Mouse (Mus musculus) CH12.LX (cell line): ENCODE measurements around the gene E430018J23Rik. TPM values are rescaled to one million over a fixed set of nuclear protein-coding genes. Genes with fewer than 3 reads are reported as not detected.

Experiments used
- DNase-seq: peaks from one replicate; pipeline ENCODE4 v3.0.0-alpha.2; 2013; ENCODE audit errors: extremely low read depth
- H3K27ac ChIP-seq: 2 replicates; pipeline ENCODE4 v1.5.1; 2012; ENCODE audit warnings: low read depth, mild to moderate bottlenecking, control low read depth, moderate library complexity; ENCODE audit not compliant: insufficient read depth
- H3K27me3 ChIP-seq: replicated peaks from 2 replicates; pipeline ENCODE3; 2012; ENCODE audit warnings: inconsistent platforms
- H3K36me3 ChIP-seq, 2 experiments: replicated peaks in 1 of 2; 2 replicates each; pipeline versions ENCODE3 to v1.6.1; 2012; ENCODE audit warnings: inconsistent platforms in 1 of 2, low read length in 1 of 2, mild to moderate bottlenecking in 1 of 2, mixed read lengths in 1 of 2, moderate library complexity in 1 of 2; ENCODE audit not compliant: control insufficient read depth in 1 of 2, insufficient read depth in 1 of 2
- H3K4me1 ChIP-seq, 2 experiments: 2 replicates each; pipeline ENCODE4 v1.6.1; 2012; ENCODE audit warnings: inconsistent platforms in 1 of 2, moderate library complexity in 1 of 2; ENCODE audit not compliant: insufficient read depth in 2 of 2, control insufficient read depth in 1 of 2
- H3K4me2 ChIP-seq: 2 replicates; pipeline ENCODE4 v1.6.1; 2012; ENCODE audit warnings: low read depth, mild to moderate bottlenecking, control low read depth; ENCODE audit not compliant: poor library complexity, insufficient read depth, severe bottlenecking
- H3K4me3 ChIP-seq, 3 experiments: fragments of 150-350 bp in 1 of 3; sonication (generic) in 1 of 3; replicated peaks in 1 of 3; 2 replicates each; pipeline versions ENCODE3 to v1.5.1; 2011 to 2012; ENCODE audit warnings: low read depth in 2 of 3, low read length in 2 of 3, mild to moderate bottlenecking in 2 of 3, moderate library complexity in 2 of 3, control low read depth in 1 of 3, improper control_type of control experiment in 1 of 3, inconsistent platforms in 1 of 3, mixed read lengths in 1 of 3; ENCODE audit not compliant: poor library complexity in 1 of 3
- H3K79me2 ChIP-seq: replicated peaks from 2 replicates; pipeline ENCODE4 v1.6.1; 2012; ENCODE audit warnings: mild to moderate bottlenecking, moderate library complexity; ENCODE audit not compliant: control insufficient read depth, poor library complexity, insufficient read depth, severe bottlenecking; ENCODE audit errors: extremely low read depth
- H3K9ac ChIP-seq: 2 replicates; pipeline ENCODE4 v1.6.1; 2012; ENCODE audit warnings: low read depth, mild to moderate bottlenecking, control low read depth, moderate library complexity; ENCODE audit not compliant: insufficient read depth
- H3K9me3 ChIP-seq: replicated peaks from 2 replicates; pipeline ENCODE3; 2012; ENCODE audit warnings: low read length, inconsistent platforms, mixed read lengths
- BHLHE40 ChIP-seq: IDR thresholded peaks from 2 replicates; pipeline ENCODE4 v1.6.1; 2011; ENCODE audit warnings: mild to moderate bottlenecking, low read depth, low read length, improper control_type of control experiment
- CHD1 ChIP-seq: IDR thresholded peaks from 2 replicates; pipeline ENCODE4 v1.6.1; 2012; ENCODE audit warnings: low read depth, low read length, improper control_type of control experiment, inconsistent platforms
- CHD2 ChIP-seq: IDR thresholded peaks from 2 replicates; pipeline ENCODE4 v1.6.1; 2011; ENCODE audit warnings: low read length, improper control_type of control experiment
- CTCF ChIP-seq, 2 experiments: IDR thresholded peaks in 1 of 2; conservative IDR thresholded peaks in 1 of 2; 2 replicates each; pipeline ENCODE4 v1.5.1; 2011 to 2012; ENCODE audit warnings: low read depth in 2 of 2, low read length in 2 of 2, improper control_type of control experiment in 1 of 2, inconsistent platforms in 1 of 2, mild to moderate bottlenecking in 1 of 2, moderate library complexity in 1 of 2
- E2F4 ChIP-seq: IDR thresholded peaks from 2 replicates; pipeline ENCODE4 v1.6.1; 2011; ENCODE audit warnings: low read depth, low read length, improper control_type of control experiment; ENCODE audit not compliant: insufficient replicate concordance
- ELF1 ChIP-seq: IDR thresholded peaks from 2 replicates; pipeline ENCODE4 v1.6.1; 2014; ENCODE audit warnings: low read depth, mild to moderate bottlenecking, inconsistent platforms, low read length, improper control_type of control experiment
- EP300 ChIP-seq: IDR thresholded peaks from 2 replicates; pipeline ENCODE4 v1.6.1; 2011; ENCODE audit warnings: low read length, improper control_type of control experiment
- ETS1 ChIP-seq: conservative IDR thresholded peaks from 2 replicates; pipeline ENCODE4 v1.6.1; 2012; ENCODE audit warnings: low read depth, mild to moderate bottlenecking, inconsistent platforms, low read length, improper control_type of control experiment, moderate library complexity
- GABPA ChIP-seq: IDR thresholded peaks from 2 replicates; pipeline ENCODE4 v1.6.1; 2012; ENCODE audit warnings: low read depth, low read length, improper control_type of control experiment, inconsistent platforms; ENCODE audit not compliant: insufficient replicate concordance
- HCFC1 ChIP-seq: IDR thresholded peaks from 2 replicates; pipeline ENCODE4 v1.6.1; 2012; ENCODE audit warnings: low read depth, mild to moderate bottlenecking, inconsistent platforms, low read length, improper control_type of control experiment
- JUN ChIP-seq: IDR thresholded peaks from 2 replicates; pipeline ENCODE4 v1.6.1; 2011; ENCODE audit warnings: low read depth, mild to moderate bottlenecking, low read length, improper control_type of control experiment, moderate library complexity; ENCODE audit not compliant: insufficient read depth
- MAX ChIP-seq: IDR thresholded peaks from 2 replicates; pipeline ENCODE4 v1.6.1; 2011; ENCODE audit warnings: low read length, improper control_type of control experiment
- MAZ ChIP-seq: IDR thresholded peaks from 2 replicates; pipeline ENCODE4 v1.6.1; 2012; ENCODE audit warnings: low read depth, mild to moderate bottlenecking, inconsistent platforms, low read length, improper control_type of control experiment, moderate library complexity
- MEF2A ChIP-seq: IDR thresholded peaks from 2 replicates; pipeline ENCODE4 v1.6.1; 2014; ENCODE audit warnings: low read depth, mild to moderate bottlenecking, inconsistent platforms, low read length, improper control_type of control experiment, borderline replicate concordance
- MXI1 ChIP-seq: IDR thresholded peaks from 2 replicates; pipeline ENCODE4 v1.6.1; 2011; ENCODE audit warnings: mild to moderate bottlenecking, low read depth, low read length, improper control_type of control experiment
- MYC ChIP-seq: IDR thresholded peaks from 2 replicates; pipeline ENCODE4 v1.6.1; 2011; ENCODE audit warnings: low read depth, mild to moderate bottlenecking, improper control_type of control experiment, low read length
- NELFE ChIP-seq: IDR thresholded peaks from 2 replicates; pipeline ENCODE4 v1.6.1; 2011; ENCODE audit warnings: low read depth, low read length, improper control_type of control experiment
- NRF1 ChIP-seq: IDR thresholded peaks from 2 replicates; pipeline ENCODE4 v1.6.1; 2014; ENCODE audit warnings: low read depth, mild to moderate bottlenecking, inconsistent platforms, low read length, improper control_type of control experiment, moderate library complexity
- POLR2A ChIP-seq: IDR thresholded peaks from 2 replicates; pipeline ENCODE4 v1.6.1; 2011; ENCODE audit warnings: low read depth, mild to moderate bottlenecking, improper control_type of control experiment, low read length
- POLR2AphosphoS2 ChIP-seq: IDR thresholded peaks from 2 replicates; pipeline ENCODE4 v1.6.1; 2011; ENCODE audit warnings: low read depth, low read length, improper control_type of control experiment
- RAD21 ChIP-seq: IDR thresholded peaks from 2 replicates; pipeline ENCODE4 v1.6.1; 2011; ENCODE audit warnings: low read depth, mild to moderate bottlenecking, low read length, improper control_type of control experiment, moderate library complexity
- SIN3A ChIP-seq: IDR thresholded peaks from 2 replicates; pipeline ENCODE4 v1.6.1; 2012; ENCODE audit warnings: low read length, improper control_type of control experiment, inconsistent platforms
- TBP ChIP-seq: conservative IDR thresholded peaks from 2 replicates; pipeline ENCODE4 v1.6.1; 2011; ENCODE audit warnings: low read depth, low read length, improper control_type of control experiment
- TCF12 ChIP-seq: IDR thresholded peaks from 2 replicates; pipeline ENCODE4 v1.6.1; 2014; ENCODE audit warnings: low read depth, mild to moderate bottlenecking, inconsistent platforms, low read length, improper control_type of control experiment
- USF1 ChIP-seq: IDR thresholded peaks from 2 replicates; pipeline ENCODE4 v1.6.1; 2014; ENCODE audit warnings: low read depth, mild to moderate bottlenecking, inconsistent platforms, low read length, improper control_type of control experiment
- ZMIZ1 ChIP-seq: IDR thresholded peaks from 2 replicates; pipeline ENCODE4 v1.6.1; 2012; ENCODE audit warnings: low read depth, mild to moderate bottlenecking, inconsistent platforms, low read length, improper control_type of control experiment
- dilution Hi-C: fragments of 300-500 bp; cut with MboI; formaldehyde crosslinking; loops from 2 replicates; pipeline ENCODE4 v1.14.3; 2020; ENCODE audit warnings: low sequenced_read_pairs; ENCODE audit not compliant: extremely low pct_unique_long_range_greater_than_20kb, extremely low pct_ligation_motif_present
- in situ Hi-C: fragments of 300-500 bp; cut with MboI; formaldehyde crosslinking; loops from 3 replicates; pipeline ENCODE4 v1.14.3; 2019; ENCODE audit warnings: low sequenced_read_pairs, low pct_ligation_motif_present, low pct_unique_long_range_greater_than_20kb, mixed read lengths
- polyA plus RNA-seq: library from polyadenylated mRNA; unstranded; fragments of >175 nt; gene quantifications from 2 replicates; pipeline ENCODE4 v1.2.1, GENCODE M21; 2012; ENCODE audit warnings: low read depth; ENCODE audit not compliant: insufficient read length
- total RNA-seq, 2 experiments: library from RNA; depleted of rRNA; stranded (reverse); fragments of 300-350 nt in 1 of 2; fragments of >200 nt in 1 of 2; gene quantifications; 2 replicates each; pipeline ENCODE4 v1.2.3; 2012 to 2014

E430018J23Rik gene
- total and polyA plus RNA-seq, 3 experiments, result 3.8 to 9.2 (median 8.9) TPM

- Histone ChIP-seq H3K27ac (no peak overlapping the region), H3K79me2 (peaks cover 5% of the 10 kb centered on the region), H3K36me3 (peaks cover 11 to 28% of the 10 kb centered on the region in 2 experiments), H3K9ac (no peak overlapping the region), H3K4me1 (peaks cover 4 to 22% of the 10 kb centered on the region in 2 experiments; a peak in 2 of 4 replicates), H3K9me3 (peaks cover 5% of the 10 kb centered on the region), H3K4me3 (peak overlapping the region in 2 of 3 experiments; percentile 82), H3K4me2 (peak overlapping the region; percentile 77), H3K27me3 (peaks cover 8% of the 10 kb centered on the region)
- TF ChIP-seq SIN3A (no peak), USF1 (no peak)
- in situ Hi-C loops (loop anchor here (5.0 kb wide), 1 partner anchor 35 kb away; the partner anchor contains the start of gene Prr14), dilution Hi-C loops (no loop called here)
- no peak for DNase-seq
Observed at GRCm38 (mm10) chr7:127422247-127422646, 28.8 kb upstream of the E430018J23Rik start.

DNA sequence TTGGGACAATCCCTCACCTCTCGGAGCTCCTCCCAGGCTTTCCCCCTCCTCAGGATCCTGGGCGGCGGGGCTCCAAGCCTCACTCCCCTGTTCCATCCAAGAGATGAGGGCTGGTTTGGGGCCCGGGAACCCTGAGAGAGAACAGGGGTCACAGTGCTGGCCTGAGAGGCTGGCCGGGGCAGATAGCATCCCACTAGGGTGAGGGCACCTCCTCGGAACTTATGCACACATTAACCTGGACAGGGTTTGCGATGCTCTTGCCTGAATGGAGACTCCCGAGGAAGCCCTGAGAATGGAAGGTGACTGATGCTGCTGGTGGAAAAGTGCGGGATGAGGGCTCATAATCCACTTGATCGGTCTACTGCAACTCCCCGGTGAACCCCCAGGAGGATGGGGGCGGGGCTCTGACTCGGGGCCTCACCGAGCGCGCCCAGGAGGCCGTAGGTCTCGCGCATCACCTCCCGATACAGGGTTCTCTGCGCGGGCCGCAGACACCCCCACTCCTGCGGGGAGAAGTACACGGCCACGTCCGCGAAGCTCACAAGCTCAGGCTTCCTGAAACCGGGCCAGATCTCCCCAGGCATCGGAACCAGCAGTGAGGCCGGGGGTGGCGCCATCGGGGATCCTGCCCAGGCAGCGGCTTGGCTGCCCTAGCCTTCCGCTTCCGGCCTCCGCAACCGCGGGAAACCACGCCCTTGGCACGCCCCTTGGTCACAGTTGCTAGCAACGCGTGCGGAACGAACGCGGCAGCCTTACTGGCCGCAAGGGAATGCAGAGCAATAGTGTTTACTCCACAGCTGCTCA is 28.2 kb upstream of the E430018J23Rik start, which contains the start of gene Zfp688:
Zfp688 (minus strand) TSS at position 681 of the 804 bp plus-strand sequence.
- peak within 1 kb of the TSS; percentile 67 for H3K9ac ChIP-seq
- dilution Hi-C loops, result no loop called here
- H3K27ac ChIP-seq, result no peak within 1 kb of the TSS; the same call in 1 of the 2 replicates
- TF ChIP-seq MXI1 (peak; percentile 97), CTCF (conservative IDR thresholded peaks at IDR 0.05 in 1 of 2, IDR thresholded peaks at IDR 0.05 in 1 of 2; ENCODE audit: low read depth in 2 of 2, low read length in 2 of 2) (no peak; a peak in 1 of 4 replicates), ETS1 (peak; percentile 51; the same call in 1 of the 2 replicates), JUN (no peak), POLR2AphosphoS2 (peak; percentile 70; the same call in 1 of the 2 replicates), MAX (peak; percentile 93), RAD21 (no peak), MAZ (peak; percentile 2; the same call in 1 of the 2 replicates), MYC (peak; percentile 52; the same call in 1 of the 2 replicates), BHLHE40 (peak; percentile 90), ZMIZ1 (peak; percentile 88), TCF12 (peak; percentile 73; the same call in 1 of the 2 replicates), NELFE (peak; percentile 93), CHD1 (no peak), ELF1 (peak; percentile 95), EP300 (no peak), TBP (peak; percentile 53; the same call in 1 of the 2 replicates), SIN3A (peak; percentile 99), HCFC1 (peak; percentile 75), NRF1 (peak; percentile 46; the same call in 1 of the 2 replicates), CHD2 (no peak), USF1 (no peak), E2F4 (0 out of 2 replicates have a peak, but pooled peaks have one; percentile 71), MEF2A (peak; percentile 49; the same call in 1 of the 2 replicates), POLR2A (peak; percentile 92), GABPA (no peak)
- TF ChIP-seq, all 38 proteins: peak for 18
- peaks cover 5% of the 10 kb centered on the region for H3K79me2 ChIP-seq
- H3K4me2 ChIP-seq, result peak within 1 kb of the TSS; percentile 77
- H3K4me3 ChIP-seq, result peak within 1 kb of the TSS; percentile 56 to 82 (median 82)
- in situ Hi-C loops, result loop anchor here (5.0 kb wide), 1 partner anchor 36 kb away; the partner anchor contains the start of gene Prr14
- H3K9me3 ChIP-seq, result no peaks in the 10 kb centered on the region
- peaks cover 4 to 22% of the 10 kb centered on the region in 2 experiments; a peak in 2 of 4 replicates for H3K4me1 ChIP-seq
- DNase-seq, result peak; percentile 93
- H3K36me3 ChIP-seq, result peaks cover 11 to 31% of the 10 kb centered on the region in 2 experiments
- H3K27me3 ChIP-seq, result peaks cover 8% of the 10 kb centered on the region
